Mouse (Mus musculus): Measurements from ENCODE around the gene Scn2a.
"Not testable (repeated sequence)": the region's sequence is repeated elsewhere in the genome, so short reads cannot be mapped to it uniquely, and the experiment has no call there.

The Scn2a gene

DNA sequence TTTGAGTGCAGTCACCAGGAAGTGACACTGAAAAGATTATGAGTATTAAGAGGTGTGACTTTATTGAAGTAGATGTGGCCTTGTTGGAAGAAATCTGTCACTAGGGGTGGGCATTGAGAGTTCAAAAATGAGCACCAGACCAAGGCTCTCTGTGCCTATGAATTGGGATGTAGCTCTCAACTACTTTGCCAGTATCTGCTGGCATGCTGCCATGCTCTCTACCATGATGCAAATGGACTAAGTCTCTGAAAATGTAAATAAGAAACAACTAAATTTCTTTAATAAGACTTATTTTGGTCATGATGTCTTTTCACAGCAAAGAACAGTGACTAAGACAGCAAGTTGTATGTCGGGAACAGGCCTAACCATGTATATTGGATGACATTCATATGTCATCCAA lies 79.7 kb downstream of the Scn2a start:
- DNase-seq (ENCODE audit: low read depth, low spot score): no peak

DNA sequence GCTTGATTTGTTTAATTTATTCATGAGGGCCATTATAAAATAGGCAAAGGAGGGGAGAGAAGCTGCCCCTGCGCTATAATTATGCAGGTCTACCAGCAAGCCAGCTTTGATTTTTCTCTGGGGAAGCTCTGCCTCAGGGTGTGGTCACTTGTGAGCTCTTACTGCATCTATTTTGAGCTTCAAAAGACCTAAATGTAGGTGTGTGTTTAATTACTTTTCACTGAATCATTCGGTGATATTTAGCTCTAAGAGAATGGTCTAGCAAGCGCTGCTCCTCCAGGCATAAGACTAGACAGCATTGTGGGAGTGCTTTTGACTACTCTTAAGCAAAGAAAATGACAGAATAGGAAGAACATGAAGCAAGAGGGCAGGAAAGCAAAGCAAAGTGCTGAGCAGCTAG lies 80.6 kb downstream of the Scn2a start:
- no peak for DNase-seq (ENCODE audit: low read depth, low spot score)

DNA sequence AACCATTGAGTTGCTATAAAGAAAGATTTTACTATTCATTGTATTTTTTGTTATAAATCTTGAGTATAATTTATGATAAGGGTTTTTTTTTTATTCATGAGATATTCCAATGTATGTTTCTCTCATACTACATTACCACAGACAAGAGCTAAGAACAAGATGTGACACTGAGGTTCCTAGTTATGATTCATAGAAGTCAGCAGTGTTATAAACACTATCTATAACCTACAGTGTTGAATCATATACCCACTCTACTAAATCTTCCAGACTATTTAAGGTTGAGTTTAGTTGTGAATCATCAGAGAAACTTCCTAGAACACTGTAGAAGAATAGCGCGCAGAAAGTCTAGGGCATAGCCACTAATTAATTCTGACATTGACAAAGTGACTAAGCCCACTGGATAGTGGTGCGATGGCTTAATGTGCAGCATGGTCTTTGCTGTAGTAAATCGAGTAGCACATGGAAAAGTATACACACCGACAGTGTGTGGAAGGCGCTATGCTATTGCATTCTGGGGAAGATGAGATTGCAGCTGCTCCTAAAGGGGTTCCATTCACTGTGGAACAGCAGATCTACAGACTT lies 101.7 kb downstream of the Scn2a start:
- no peak for DNase-seq (ENCODE audit: low read depth, low spot score)

DNA sequence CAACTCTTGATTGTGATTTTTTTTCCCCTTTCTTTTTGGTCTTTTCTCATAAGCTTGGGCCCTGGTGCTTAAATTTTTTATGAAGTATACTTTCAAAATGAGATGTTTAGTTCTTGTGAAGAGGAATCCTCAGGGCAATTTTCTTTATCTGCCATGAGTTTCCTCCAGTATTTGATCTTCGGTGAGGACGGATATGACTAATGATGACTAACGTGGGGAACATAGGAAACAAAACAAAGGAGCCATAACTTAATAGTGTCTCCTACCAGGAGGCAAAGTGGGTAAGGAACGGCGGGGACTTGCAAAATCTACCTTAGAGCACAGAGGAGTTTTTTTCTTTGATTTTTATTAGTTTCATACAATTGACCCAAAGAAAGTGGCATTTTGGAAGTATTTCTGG lies 124.8 kb downstream of the Scn2a start:
- DNase-seq (ENCODE audit: low read depth, low spot score): no peak

DNA sequence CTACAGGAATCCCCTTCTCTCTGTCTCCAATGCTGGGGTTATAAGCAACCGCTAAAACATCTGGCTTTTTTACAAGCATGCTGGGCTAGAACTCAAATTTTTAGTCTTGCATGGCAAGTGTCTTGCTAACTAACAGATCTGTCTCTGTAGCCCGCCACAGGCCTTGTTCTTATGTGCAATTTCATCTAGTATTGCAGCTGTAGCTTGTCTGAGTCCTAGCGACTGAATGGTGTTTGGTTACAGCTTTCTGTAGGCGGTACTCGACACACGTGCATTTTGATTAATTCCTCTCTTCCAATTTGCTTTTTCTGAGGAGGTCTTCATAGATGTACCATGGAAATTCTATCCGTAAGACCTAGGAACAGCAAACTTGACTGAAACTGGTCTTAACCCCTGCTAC lies 161.9 kb downstream of the Scn2a start:
- DNase-seq (ENCODE audit: low read depth, low spot score): no peak

DNA sequence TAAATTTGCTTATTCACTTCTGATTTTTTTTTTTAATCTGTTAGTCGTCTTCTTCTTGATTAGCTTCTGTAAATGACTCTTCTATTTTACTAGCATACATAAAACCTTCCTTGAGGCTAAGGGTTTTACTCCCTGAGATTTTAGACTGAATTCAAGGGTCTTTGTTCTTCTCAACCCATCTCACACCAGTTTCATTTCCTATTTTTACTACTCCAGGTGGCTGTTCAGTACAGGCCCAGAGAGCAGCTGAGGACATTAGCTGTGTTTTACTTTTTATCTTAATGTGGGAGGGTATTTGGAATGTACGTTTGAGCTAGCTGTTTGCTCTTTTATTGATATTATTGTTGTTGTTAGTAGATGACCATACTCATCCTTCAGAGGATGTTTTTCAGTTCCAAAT lies 162.8 kb downstream of the Scn2a start:
- DNase-seq (ENCODE audit: low read depth, low spot score): no peak

DNA sequence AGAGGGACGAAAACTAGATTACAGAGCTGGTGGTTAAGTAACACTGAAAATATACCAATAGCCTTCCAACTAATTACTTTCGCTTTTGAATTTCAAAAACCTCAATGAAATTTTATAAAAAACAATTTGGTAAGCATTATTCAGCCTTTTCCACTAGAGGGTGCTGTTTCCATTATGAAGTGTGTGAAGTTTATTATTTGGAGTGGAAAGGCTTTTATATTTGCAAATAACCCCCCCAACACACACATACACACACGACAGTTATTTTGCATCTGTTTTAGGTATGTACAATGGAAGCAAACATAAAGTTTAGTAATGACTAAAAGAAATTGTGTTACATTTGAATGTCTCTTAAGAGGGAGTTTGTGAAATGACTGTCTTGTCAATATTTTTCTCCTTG lies 171.9 kb downstream of the Scn2a start:
- DNase-seq (ENCODE audit: low read depth, low spot score): peak; percentile 57

DNA sequence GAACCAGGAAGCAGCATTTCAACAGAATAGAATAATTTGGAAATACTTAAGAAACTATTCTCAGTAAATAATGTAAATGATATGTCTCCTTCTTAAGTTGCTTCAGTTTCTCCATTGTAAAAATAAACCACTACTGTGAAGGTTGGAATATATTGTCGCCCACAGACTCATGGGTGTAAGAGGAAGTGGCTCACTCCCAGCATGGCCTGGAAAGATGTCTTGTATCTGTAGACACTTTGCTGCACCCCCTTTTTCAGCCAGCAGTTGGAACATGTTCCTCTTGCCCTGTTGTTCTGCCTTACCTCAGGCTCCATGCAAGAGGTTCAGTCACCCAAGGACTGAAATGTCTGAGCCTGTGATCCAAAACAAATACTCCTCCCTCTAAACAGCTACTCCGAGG lies 173.0 kb downstream of the Scn2a start:
- no peak for DNase-seq (ENCODE audit: low read depth, low spot score)

DNA sequence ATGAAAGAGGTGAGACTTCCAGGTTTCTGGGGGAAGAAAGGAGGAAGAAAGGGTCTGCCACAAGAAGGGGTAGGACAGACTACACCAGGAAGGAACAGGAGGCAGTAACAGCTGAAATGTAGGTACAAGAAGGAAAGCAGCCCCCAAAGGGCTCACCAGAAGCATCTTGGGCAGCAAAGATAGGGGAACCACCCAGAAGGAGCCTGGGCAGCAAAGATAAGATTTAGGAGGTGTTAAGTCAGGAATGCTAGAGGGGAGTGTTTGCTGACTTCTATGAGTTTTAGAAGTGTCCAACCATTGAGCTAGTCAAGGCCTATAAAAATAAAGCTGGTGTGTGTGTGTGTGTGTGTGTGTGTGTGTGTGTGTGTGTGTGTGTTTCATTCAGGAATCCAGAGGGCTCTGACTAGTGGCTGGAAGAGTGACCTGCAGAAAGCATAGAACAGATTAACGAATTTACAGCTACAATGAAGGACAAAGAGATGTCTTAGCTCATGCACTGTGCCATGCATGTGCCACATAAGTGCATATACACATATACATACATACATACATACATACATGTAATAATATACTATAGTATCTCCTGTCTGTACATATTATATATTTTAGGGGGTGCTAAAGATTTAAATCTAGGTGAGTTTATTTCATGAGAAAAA lies 180.6 kb downstream of the Scn2a start:
- peak; percentile 80 for DNase-seq (ENCODE audit: low read depth, low spot score)

DNA sequence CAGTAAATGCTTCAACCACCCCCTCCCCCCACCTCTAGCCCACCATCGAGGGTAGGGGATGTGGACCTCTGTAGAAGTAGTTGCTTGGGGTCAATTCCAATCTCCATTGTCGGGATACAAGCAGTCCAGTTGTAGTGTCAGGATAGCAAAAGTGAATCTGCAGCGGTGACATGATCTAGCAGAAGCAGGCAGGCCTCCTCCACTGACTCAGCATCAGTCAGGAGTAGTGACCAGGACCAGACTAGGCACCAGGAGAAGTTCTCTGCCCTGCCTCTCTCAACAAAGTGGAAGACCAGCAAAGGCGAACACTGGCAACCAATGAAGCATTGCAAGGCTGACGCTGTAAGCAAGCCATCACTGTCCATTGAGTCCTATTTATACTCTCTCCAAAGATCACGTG lies 186.0 kb downstream of the Scn2a start:
- no peak for DNase-seq (ENCODE audit: low read depth, low spot score)

DNA sequence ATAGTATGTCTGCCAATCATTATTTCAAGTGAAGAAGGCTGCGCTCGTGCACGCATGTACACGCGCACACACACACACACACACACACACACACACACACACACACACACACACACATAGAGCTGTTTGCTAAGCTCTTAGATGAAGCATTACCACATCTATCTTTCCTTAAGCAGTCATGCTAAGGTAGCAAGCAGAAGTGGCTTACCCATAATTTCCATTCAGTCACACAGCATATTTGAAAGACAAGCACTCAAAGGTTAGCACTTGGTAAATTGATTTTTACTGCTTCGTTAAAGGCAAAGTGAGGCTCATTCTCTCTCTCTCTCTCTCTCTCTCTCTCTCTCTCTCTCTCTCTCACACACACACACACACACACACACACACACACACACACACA lies 190.6 kb downstream of the Scn2a start:
- not testable (repeated sequence) for DNase-seq (ENCODE audit: low read depth, low spot score)

All from c-Kit-negative CD71-positive TER-119-positive erythroid progenitor cells, embryonic 14.5 days (primary cell).